Mouse (Mus musculus) megakaryocyte, embryonic 14.5 days (primary cell): Measurements from ENCODE around the gene Ust.

ENCODE experiments used
- FLI1 ChIP-seq: IDR thresholded peaks from 2 replicates; pipeline ENCODE4 v1.6.1; 2012; ENCODE audit warnings: low read length, inconsistent platforms, mixed read lengths
- GATA1 ChIP-seq: IDR thresholded peaks from 3 replicates; pipeline ENCODE4 v1.6.1; 2012; ENCODE audit warnings: mixed read lengths, low read length, inconsistent platforms, borderline replicate concordance

- TF ChIP-seq GATA1: no peak
- no peak for TF ChIP-seq FLI1
These were observed 214.4 kb downstream of the Ust start for GRCm38 (mm10) chr10:8304211-8304610.
